Mouse (Mus musculus) liver, embryonic 13.5 days (tissue): ENCODE results near the gene Cd2bp2. TPM values are rescaled to one million over a fixed set of nuclear protein-coding genes. Genes with fewer than 3 reads are reported as not detected.

Source experiments
- ATAC-seq: fragments of 200-750 bp; cut with Nextera tagmentation; 2 replicates; pipeline ENCODE4 v1.8.0; 2017; ENCODE audit warnings: low read depth, mild to moderate bottlenecking, moderate number of reproducible peaks, moderate library complexity
- DNase-seq: peaks from one replicate; pipeline ENCODE4 v3.0.0; 2022
- H3K27ac ChIP-seq: fragments of 300-500 bp; sonication (generic); 2 replicates; pipeline ENCODE4 v1.5.1; 2015; ENCODE audit warnings: moderate library complexity, mild to moderate bottlenecking, inconsistent platforms
- H3K27me3 ChIP-seq: fragments of 300-500 bp; sonication (generic); 2 replicates; pipeline ENCODE4 v1.6.1; 2015; ENCODE audit warnings: mild to moderate bottlenecking, inconsistent platforms
- H3K36me3 ChIP-seq: fragments of 300-500 bp; sonication (generic); 2 replicates; pipeline ENCODE4 v1.6.1; 2015; ENCODE audit warnings: mild to moderate bottlenecking, inconsistent platforms
- H3K4me1 ChIP-seq: fragments of 300-500 bp; sonication (generic); replicated peaks from 2 replicates; pipeline ENCODE4 v1.6.1; 2015; ENCODE audit warnings: inconsistent platforms
- H3K4me2 ChIP-seq: fragments of 300-500 bp; sonication (generic); 2 replicates; pipeline ENCODE4 v1.6.1; 2015; ENCODE audit warnings: inconsistent platforms, mild to moderate bottlenecking, moderate library complexity
- H3K4me3 ChIP-seq: fragments of 300-500 bp; sonication (generic); replicated peaks from 2 replicates; pipeline ENCODE4 v1.5.1; 2015; ENCODE audit warnings: mild to moderate bottlenecking, inconsistent platforms
- H3K9ac ChIP-seq: fragments of 300-500 bp; sonication (generic); 2 replicates; pipeline ENCODE4 v1.6.1; 2015; ENCODE audit warnings: mild to moderate bottlenecking, inconsistent platforms
- H3K9me3 ChIP-seq: fragments of 300-500 bp; sonication (generic); replicated peaks from 2 replicates; pipeline ENCODE4 v1.6.1; 2016; ENCODE audit warnings: inconsistent platforms
- WGBS: fragments of 180-500 bp; shearing (Covaris S2); methylation state at CpG from one replicate; pipeline ENCODE4 v1.1.7; 2015; ENCODE audit not compliant: insufficient replicate concordance; 5-methylcytosine and 5-hydroxymethylcytosine counted together
- polyA plus RNA-seq: library from polyadenylated mRNA; unstranded; fragments of >200 nt; fragmentation: Nextera tagmentation; extraction: Ambion mirVana; gene quantifications from 2 replicates; pipeline ENCODE4 v1.2.1, GENCODE M21; 2015

Cd2bp2 gene
- polyA plus RNA-seq, 1 experiment from 2014 or later: 27.1 TPM

DNA sequence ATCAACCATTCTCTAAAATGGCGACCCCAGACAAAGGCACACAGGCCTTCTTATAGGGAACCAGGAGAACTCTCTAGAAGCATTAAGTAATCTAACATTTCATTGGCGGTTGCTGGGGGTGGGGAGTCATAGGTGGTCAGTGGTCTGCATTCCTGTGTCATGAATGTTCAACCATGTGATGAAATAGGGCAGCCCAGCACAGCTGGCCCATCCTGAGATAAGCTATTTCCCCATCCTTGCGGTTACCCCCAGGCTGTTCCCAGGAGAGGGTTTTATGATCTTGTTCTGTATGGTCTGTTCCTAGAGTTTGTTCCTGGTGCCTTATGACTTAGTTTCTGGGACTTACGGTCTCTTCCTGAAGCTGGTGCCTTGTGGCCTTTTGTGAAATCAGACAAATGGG is 38.3 kb downstream of the Cd2bp2 start:
- Histone ChIP-seq H3K4me3 (no peak overlapping the region), H3K9ac (no peak overlapping the region), H3K36me3 (no peaks in the 10 kb centered on the region), H3K27ac (no peak overlapping the region), H3K9me3 (no peaks in the 10 kb centered on the region), H3K4me1 (peaks cover 17% of the 10 kb centered on the region), H3K4me2 (no peak overlapping the region), H3K27me3 (no peaks in the 10 kb centered on the region)
- no peak for ATAC-seq
- DNase-seq: no peak
- WGBS: 38% methylated on average over 4 of the region's 4 CpGs

DNA sequence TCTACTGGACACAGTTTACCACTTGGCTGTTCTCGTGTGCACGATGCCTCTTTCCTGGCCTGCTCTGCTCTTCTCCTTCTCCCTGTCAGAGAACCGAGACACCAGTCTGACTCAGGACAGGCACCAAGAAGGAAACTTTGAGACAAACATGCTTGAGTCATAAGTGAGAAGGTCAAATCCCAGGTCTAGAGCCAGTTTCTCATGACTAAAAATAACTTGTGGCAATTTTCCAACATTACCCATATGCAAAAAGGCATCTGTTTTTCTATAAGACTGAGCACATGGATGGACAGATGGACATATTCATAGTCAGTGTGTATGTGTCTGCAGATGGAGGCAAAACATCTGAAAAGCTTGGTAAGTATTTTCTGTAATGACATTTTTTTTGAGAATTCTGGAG is 42.4 kb downstream of the Cd2bp2 start:
- ATAC-seq: 0 out of 2 replicates have a peak, but pooled peaks have one; percentile 39
- H3K4me2 ChIP-seq: no peak overlapping the region
- no peak overlapping the region for H3K4me3 ChIP-seq
- 36% methylated on average over 3 of the region's 3 CpGs for WGBS
- H3K9ac ChIP-seq: no peak overlapping the region
- peaks cover 20% of the 10 kb centered on the region for H3K4me1 ChIP-seq
- no peak for DNase-seq
- H3K9me3 ChIP-seq: no peaks in the 10 kb centered on the region
- no peaks in the 10 kb centered on the region for H3K27me3 ChIP-seq
- no peaks in the 10 kb centered on the region for H3K36me3 ChIP-seq
- no peak overlapping the region for H3K27ac ChIP-seq

DNA sequence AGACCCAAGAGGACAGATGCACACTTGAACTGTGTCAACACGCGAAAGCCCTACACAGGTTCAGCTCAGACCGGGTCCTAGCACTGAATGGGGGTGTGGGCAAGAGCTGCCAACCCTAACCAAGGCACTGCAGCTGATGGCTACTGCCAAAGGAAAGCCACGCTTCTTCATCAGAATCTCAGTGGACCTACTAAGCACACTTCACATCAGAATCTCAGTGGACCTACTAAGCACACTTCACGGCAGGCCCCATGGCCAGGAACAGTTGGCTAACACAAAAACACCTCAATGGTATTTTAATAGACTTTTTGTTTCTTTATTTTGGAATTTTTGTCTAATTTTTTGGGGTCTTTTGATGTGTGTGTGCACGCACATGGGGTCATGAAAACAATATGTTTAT is 43.4 kb downstream of the Cd2bp2 start:
- WGBS: 86% methylated on average over 6 of the region's 6 CpGs
- Histone ChIP-seq H3K4me2 (no peak overlapping the region), H3K4me3 (no peak overlapping the region), H3K27ac (no peak overlapping the region), H3K4me1 (peaks cover 23% of the 10 kb centered on the region), H3K36me3 (no peaks in the 10 kb centered on the region), H3K9me3 (no peaks in the 10 kb centered on the region), H3K9ac (no peak overlapping the region), H3K27me3 (no peaks in the 10 kb centered on the region)
- ATAC-seq (no peak), DNase-seq (no peak)

DNA sequence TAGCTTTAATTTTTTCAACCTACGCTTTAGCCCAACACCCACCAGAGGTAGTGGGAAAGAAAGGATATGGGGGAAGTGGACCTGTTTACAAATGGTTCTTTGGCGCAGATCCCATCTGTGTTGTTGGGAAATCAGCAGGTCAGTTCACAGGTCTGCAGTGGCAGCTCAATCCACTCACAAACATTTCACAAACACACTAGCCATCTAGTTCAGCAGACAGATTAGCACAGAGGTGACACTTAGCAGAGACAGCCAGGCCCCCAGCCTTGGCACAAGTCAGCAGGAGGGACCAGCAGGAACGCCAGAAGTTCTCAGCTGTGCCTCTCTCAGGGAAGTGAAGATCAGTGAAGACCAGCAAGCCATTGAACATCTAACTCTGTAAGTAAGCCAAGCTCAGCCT is 47.9 kb downstream of the Cd2bp2 start:
- ATAC-seq: 0 out of 2 replicates have a peak, but pooled peaks have one; percentile 17

DNA sequence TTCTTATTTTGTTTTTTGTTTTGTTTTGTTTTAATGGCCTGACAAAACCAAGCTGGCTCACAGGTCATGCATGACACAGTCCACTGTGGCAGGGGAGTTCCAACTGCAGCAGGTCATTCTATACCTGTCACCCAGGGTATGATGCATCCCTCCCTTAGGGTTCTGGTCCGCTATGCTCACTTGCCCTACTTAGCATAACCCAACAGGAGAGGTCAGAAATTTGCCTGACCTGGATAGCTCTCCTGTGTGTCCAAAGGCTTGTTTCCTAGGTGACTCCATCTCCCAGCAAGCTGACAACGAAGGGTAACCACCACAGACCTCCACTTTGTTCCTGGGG is 49.6 kb downstream of the Cd2bp2 start:
- Histone ChIP-seq H3K4me2 (no peak overlapping the region), H3K36me3 (no peaks in the 10 kb centered on the region), H3K9ac (no peak overlapping the region), H3K4me1 (peaks cover 60% of the 10 kb centered on the region), H3K27ac (0 out of 2 replicates have a peak overlapping the region, but pooled peaks have one; percentile 1), H3K27me3 (no peaks in the 10 kb centered on the region), H3K9me3 (no peaks in the 10 kb centered on the region), H3K4me3 (no peak overlapping the region)
- no peak for DNase-seq
- ATAC-seq: no peak
- 71% methylated on average over 2 of the region's 2 CpGs for WGBS

More for the DNA sequence above, 47.9 kb downstream of the Cd2bp2 start:
- Histone ChIP-seq H3K9me3 (no peaks in the 10 kb centered on the region), H3K4me2 (no peak overlapping the region), H3K4me3 (no peak overlapping the region), H3K36me3 (no peaks in the 10 kb centered on the region), H3K27ac (no peak overlapping the region), H3K27me3 (no peaks in the 10 kb centered on the region), H3K4me1 (peaks cover 43% of the 10 kb centered on the region), H3K9ac (no peak overlapping the region)
- DNase-seq: no peak
- 64% methylated on average over 3 of the region's 3 CpGs for WGBS

DNA sequence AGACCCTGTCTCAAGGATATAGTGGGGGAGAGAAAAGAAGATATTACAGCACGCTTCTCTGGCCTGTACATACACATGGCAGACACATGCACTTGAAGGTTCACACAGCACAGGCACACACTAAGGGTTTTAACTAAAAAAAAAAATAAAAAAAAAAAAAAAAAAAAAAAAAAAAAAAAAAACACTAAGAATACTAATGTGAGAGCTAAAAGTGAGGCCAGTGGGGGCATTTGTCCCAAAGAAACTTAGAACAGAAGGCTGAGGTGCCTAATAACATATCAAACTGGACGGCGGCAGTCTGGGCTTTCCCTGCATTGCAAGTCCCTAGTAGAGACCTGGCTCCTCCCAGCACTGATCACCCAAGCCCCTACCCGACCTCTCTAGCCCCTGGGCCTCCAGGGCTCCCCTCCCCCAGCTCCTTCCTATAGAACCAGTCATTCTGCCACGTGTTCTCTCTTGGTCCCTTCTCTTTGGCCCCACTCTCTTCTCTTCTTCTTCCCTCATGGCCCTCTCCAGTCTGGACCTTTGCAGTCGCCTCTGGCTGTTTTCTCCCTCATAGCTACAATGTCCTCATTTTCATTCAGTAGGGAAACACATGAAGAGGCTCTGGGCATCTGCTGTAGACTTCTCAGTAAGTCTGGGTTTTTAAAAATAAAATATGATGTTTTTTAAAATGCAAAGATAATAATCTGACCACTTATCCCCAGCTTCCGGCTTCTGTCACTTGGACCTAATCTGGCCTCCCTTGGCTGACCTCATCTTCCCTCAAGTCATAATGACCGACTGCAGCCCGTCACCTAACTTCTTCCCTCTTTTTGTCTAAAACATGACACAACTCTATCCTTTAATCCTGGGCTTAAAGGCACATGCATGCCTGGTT is 50.2 kb downstream of the Cd2bp2 start:
- ATAC-seq (no peak), DNase-seq (no peak)
- Histone ChIP-seq H3K36me3 (no peaks in the 10 kb centered on the region), H3K27ac (peak overlapping the region; percentile 29; the same call in 1 of the 2 replicates), H3K9me3 (no peaks in the 10 kb centered on the region), H3K4me3 (no peak overlapping the region), H3K4me2 (no peak overlapping the region), H3K4me1 (peaks cover 63% of the 10 kb centered on the region), H3K27me3 (no peaks in the 10 kb centered on the region), H3K9ac (no peak overlapping the region)
- 37% methylated on average over 9 of the region's 9 CpGs for WGBS

DNA sequence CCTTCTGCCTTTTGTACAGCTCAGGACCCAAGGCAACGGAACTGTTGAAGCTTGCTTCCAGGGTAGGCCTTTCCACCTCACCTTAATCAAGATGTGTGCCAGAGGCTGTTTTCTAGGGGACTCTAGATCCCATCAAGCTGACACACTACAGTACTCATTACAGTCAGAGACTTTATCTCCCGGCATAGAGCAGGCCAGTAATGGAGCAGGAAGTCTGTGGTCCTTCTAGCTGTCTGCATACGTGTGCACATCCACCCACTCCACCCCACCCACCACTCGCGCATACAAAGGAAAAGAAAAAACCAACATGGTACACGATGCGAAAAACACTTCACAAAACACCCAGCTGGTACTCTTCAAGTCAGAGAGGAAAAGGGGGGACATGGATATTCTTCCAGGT is 51.4 kb downstream of the Cd2bp2 start:
- ATAC-seq (peak; percentile 59), DNase-seq (no peak)
- Histone ChIP-seq H3K9ac (peak overlapping the region; percentile 51; the same call in 1 of the 2 replicates), H3K4me2 (peak overlapping the region; percentile 40), H3K4me3 (peak overlapping the region; percentile 14; the same call in 1 of the 2 replicates), H3K4me1 (peaks cover 76% of the 10 kb centered on the region), H3K27ac (peak overlapping the region; percentile 67), H3K27me3 (no peaks in the 10 kb centered on the region), H3K9me3 (no peaks in the 10 kb centered on the region), H3K36me3 (no peaks in the 10 kb centered on the region)
- WGBS: 34% methylated on average over 7 of the region's 7 CpGs

DNA sequence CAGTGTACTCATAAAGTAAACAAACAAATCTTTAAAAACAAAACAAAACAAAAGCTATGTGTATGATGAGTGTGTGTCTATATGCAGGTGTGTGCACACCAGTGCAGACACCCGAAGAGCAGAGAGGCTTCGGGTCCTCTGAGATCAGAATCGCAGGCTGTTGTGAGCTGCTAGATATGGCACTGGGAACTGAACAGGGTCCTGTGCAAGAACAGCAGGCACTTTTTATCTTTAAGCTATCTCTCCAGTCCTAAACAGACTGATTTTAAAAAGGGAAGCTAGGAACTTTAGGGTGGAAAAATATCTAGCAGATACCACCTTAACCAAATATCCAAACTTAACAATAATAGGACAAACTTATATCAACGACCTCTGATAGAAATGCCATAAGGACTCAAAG is 53.2 kb downstream of the Cd2bp2 start:
- Histone ChIP-seq H3K9ac (peak overlapping the region; percentile 12; the same call in 1 of the 2 replicates), H3K9me3 (no peaks in the 10 kb centered on the region), H3K4me2 (no peak overlapping the region), H3K27ac (peak overlapping the region; percentile 94), H3K36me3 (no peaks in the 10 kb centered on the region), H3K4me3 (no peak overlapping the region), H3K4me1 (peaks cover 86% of the 10 kb centered on the region), H3K27me3 (no peaks in the 10 kb centered on the region)
- no peak for ATAC-seq
- 51% methylated on average over 4 of the region's 4 CpGs for WGBS
- no peak for DNase-seq

DNA sequence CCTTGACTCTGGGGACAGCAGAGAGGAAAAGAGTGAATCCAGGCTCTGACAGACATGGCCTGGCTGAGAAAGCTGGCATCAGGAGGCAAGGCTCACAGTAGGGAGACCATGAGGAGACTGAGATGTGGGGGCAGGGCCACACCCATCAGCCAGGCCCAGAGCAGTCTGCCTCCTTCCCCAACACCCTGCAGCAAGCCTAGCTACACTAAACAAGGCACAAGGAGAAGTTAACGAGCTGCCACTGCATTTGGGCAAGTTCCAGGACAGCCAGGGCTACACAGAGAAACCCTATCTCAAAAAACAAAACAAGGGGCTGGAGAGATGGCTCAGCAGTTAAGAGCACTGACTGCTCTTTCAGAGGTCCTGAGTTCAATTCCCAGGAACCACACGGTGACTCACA is 53.6 kb downstream of the Cd2bp2 start:
- H3K4me3 ChIP-seq: no peak overlapping the region
- no peak overlapping the region for H3K4me2 ChIP-seq
- 29% methylated on average over 2 of the region's 2 CpGs for WGBS
- no peak for DNase-seq
- ATAC-seq: peak; percentile 38
- H3K9me3 ChIP-seq: no peaks in the 10 kb centered on the region
- H3K27ac ChIP-seq: peak overlapping the region; percentile 94; the same call in 1 of the 2 replicates
- no peaks in the 10 kb centered on the region for H3K27me3 ChIP-seq
- peak overlapping the region; percentile 12; the same call in 1 of the 2 replicates for H3K9ac ChIP-seq
- peaks cover 90% of the 10 kb centered on the region for H3K4me1 ChIP-seq
- H3K36me3 ChIP-seq: no peaks in the 10 kb centered on the region

Other genes starting within 250 kb of the Cd2bp2 start
- gene Asphd1, start 246.5 kb downstream of the Cd2bp2 start, polyA plus RNA-seq: not detected in 2 replicates
- 0.06 and 0.09 TPM in 2 replicates for gene Sez6l2, start 245.5 kb downstream of the Cd2bp2 start, polyA plus RNA-seq
- gene Cdipt, start 220.1 kb downstream of the Cd2bp2 start, polyA plus RNA-seq: 50.7 and 55.5 TPM in 2 replicates
- 0.37 and 0.65 TPM in 2 replicates for gene Cdiptos, start 220.0 kb downstream of the Cd2bp2 start, polyA plus RNA-seq
- 7.8 and 8.6 TPM in 2 replicates for gene Mvp, start 181.4 kb downstream of the Cd2bp2 start, polyA plus RNA-seq
- 0.27 TPM in 1 of 2 replicates, not detected in the other for gene Pagr1b, start 179.6 kb downstream of the Cd2bp2 start, polyA plus RNA-seq
- gene Pagr1a, start 178.7 kb downstream of the Cd2bp2 start, polyA plus RNA-seq: 38.7 and 50.1 TPM in 2 replicates
- 5.1 and 11.3 TPM in 2 replicates for gene Gm42742, start 175.0 kb downstream of the Cd2bp2 start, polyA plus RNA-seq
- 0.22 and 0.47 TPM in 2 replicates for gene Prrt2, start 174.8 kb downstream of the Cd2bp2 start, polyA plus RNA-seq
- 38.2 and 42.2 TPM in 2 replicates for gene Maz, start 169.0 kb downstream of the Cd2bp2 start, polyA plus RNA-seq
- gene Kif22, start 153.6 kb downstream of the Cd2bp2 start, polyA plus RNA-seq: 109 and 122 TPM in 2 replicates
- gene Zg16, start 108.7 kb downstream of the Cd2bp2 start, polyA plus RNA-seq: not detected in 2 replicates
- gene AI467606, start 104.7 kb downstream of the Cd2bp2 start, polyA plus RNA-seq: 7.0 and 7.3 TPM in 2 replicates
- gene Qprt, start 73.8 kb downstream of the Cd2bp2 start, polyA plus RNA-seq: 44.4 and 49.1 TPM in 2 replicates
- gene Spn, start 58.2 kb downstream of the Cd2bp2 start, polyA plus RNA-seq: 8.2 and 8.7 TPM in 2 replicates
- 15.8 and 15.9 TPM in 2 replicates for gene Tbc1d10b, start 12.4 kb upstream of the Cd2bp2 start, polyA plus RNA-seq
- 42.7 and 46.8 TPM in 2 replicates for gene Mylpf, start 12.8 kb upstream of the Cd2bp2 start, polyA plus RNA-seq
- gene Zfp553, start 37.0 kb upstream of the Cd2bp2 start, polyA plus RNA-seq: 8.3 and 9.0 TPM in 2 replicates
- 9.7 and 9.8 TPM in 2 replicates for gene Sept1, start 37.1 kb upstream of the Cd2bp2 start, polyA plus RNA-seq
- 19.0 and 20.6 TPM in 2 replicates for gene Zfp771, start 48.2 kb upstream of the Cd2bp2 start, polyA plus RNA-seq
- 134 and 136 TPM in 2 replicates for gene Dctpp1, start 64.7 kb upstream of the Cd2bp2 start, polyA plus RNA-seq
- 138 and 169 TPM in 2 replicates for gene Sephs2, start 78.0 kb upstream of the Cd2bp2 start, polyA plus RNA-seq
- 4.1 and 5.2 TPM in 2 replicates for gene Itgal, start 100.2 kb upstream of the Cd2bp2 start, polyA plus RNA-seq
- gene Zfp768, start 149.5 kb upstream of the Cd2bp2 start, polyA plus RNA-seq: 3.1 and 3.5 TPM in 2 replicates
- 1.7 and 2.1 TPM in 2 replicates for gene Zfp747, start 180.0 kb upstream of the Cd2bp2 start, polyA plus RNA-seq
- 1.3 and 1.4 TPM in 2 replicates for gene 9130019O22Rik, start 191.1 kb upstream of the Cd2bp2 start, polyA plus RNA-seq
- 1.3 and 1.4 TPM in 2 replicates for gene E430018J23Rik, start 197.6 kb upstream of the Cd2bp2 start, polyA plus RNA-seq
- gene Zfp764, start 210.8 kb upstream of the Cd2bp2 start, polyA plus RNA-seq: 1.1 and 1.8 TPM in 2 replicates
- 9.1 and 10.4 TPM in 2 replicates for gene Zfp688, start 226.0 kb upstream of the Cd2bp2 start, polyA plus RNA-seq